Mouse (Mus musculus): ENCODE measurements around the gene Isg20l2. TPM values are rescaled to one million over a fixed set of nuclear protein-coding genes. Genes with fewer than 3 reads are reported as not detected.
A peak's percentile ranks its signal among the peaks of the same experiment; 100 is the strongest.
"Not testable (repeated sequence)": the region's sequence is repeated elsewhere in the genome, so short reads cannot be mapped to it uniquely, and the experiment has no call there.

Gene Isg20l2
- polyA plus RNA-seq (2015; fragmentation: Nextera tagmentation; extraction: Ambion mirVana) = 69.0 and 74.3 TPM in 2 replicates

DNA sequence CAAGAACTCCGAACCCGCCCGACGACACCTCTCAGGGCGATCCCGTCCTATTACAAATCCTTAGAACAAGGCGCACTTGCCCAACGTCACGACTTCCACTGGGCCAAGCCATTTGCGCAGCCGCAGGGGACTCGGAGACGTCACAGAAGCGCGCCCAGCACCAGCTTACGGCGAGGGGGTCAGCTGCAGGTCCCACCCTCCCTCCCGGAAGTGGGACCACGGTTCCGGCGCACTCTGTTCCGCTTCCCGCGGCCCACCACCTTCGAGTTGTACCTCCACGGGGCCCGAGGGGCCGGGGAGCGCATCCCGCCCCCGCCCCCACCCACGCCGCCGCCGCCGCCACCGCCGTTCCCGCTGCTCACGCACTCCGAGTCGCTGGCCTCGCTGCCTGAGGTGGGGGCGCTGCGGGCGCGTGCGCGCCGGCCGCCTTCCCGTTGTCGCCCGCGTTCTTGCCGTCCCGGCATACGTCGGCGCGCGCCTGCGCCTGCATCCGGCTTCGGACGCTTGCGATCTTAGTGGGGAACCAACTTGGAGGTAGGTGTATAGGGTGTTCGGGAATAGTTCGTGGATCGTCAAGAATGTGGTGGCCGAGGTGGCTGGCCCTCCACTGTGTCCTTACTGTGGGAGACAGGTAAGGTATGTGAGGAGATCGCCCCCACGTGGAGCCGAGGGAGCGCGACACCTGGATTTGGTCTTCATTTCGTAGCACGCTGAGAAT is at the start of gene Isg20l2, which contains the start of gene Rrnad1:
Gene Isg20l2 (plus strand): TSS at position 237 of the 718 bp plus-strand sequence.
Gene Rrnad1 (minus strand): TSS at position 640 of the 718 bp plus-strand sequence.
- H3K4me1 ChIP-seq = peaks cover 32% of the 10 kb centered on the region
- H3K4me3 ChIP-seq = peak within 1 kb of the TSS; percentile 95
- H3K27ac ChIP-seq = peak within 1 kb of the TSS; percentile 90
- peak; percentile 95 for ATAC-seq (ENCODE audit: insufficient number of reproducible peaks, insufficient read depth, low FRiP score, low TSS enrichment, low read depth)
- peak within 1 kb of the TSS; percentile 91 for H3K9ac ChIP-seq
- H3K27me3 ChIP-seq = no peaks in the 10 kb centered on the region
- peak within 1 kb of the TSS; percentile 84 for H3K4me2 ChIP-seq
- peaks cover 57% of the 10 kb centered on the region for H3K36me3 ChIP-seq
- no peaks in the 10 kb centered on the region for H3K9me3 ChIP-seq
- WGBS = under 1% methylated on average over 64 of the region's 78 CpGs

DNA sequence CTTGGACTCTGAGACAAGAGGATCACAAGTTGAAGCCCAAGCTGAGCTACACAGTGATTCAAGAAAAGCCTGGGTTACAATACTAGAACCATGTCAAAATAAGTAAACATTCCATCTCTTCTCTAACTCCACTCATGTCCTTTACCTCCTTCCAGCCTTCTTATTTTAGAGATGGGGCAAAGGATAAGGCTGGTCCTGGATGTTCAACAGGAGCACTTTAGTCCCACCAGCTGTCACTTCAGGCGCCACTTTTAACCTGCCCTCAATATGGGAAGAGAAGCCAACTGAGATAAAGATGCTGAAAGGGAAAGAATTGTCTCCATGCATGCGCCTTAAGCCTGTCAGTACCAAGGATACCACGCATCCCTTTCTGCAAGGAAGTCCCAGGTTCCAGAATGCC is 45.8 kb upstream of the Isg20l2 start:
- Histone ChIP-seq H3K9ac (peak overlapping the region; percentile 97), H3K9me3 (no peaks in the 10 kb centered on the region), H3K27ac (peak overlapping the region; percentile 90; the same call in 1 of the 2 replicates), H3K4me1 (peaks cover 22% of the 10 kb centered on the region), H3K36me3 (peaks cover 17% of the 10 kb centered on the region), H3K4me3 (peak overlapping the region; percentile 99), H3K4me2 (peak overlapping the region; percentile 93), H3K27me3 (no peaks in the 10 kb centered on the region)
- no peak for ATAC-seq (ENCODE audit: insufficient number of reproducible peaks, insufficient read depth, low FRiP score, low TSS enrichment, low read depth)
- WGBS = 3% methylated on average over 3 of the region's 3 CpGs

DNA sequence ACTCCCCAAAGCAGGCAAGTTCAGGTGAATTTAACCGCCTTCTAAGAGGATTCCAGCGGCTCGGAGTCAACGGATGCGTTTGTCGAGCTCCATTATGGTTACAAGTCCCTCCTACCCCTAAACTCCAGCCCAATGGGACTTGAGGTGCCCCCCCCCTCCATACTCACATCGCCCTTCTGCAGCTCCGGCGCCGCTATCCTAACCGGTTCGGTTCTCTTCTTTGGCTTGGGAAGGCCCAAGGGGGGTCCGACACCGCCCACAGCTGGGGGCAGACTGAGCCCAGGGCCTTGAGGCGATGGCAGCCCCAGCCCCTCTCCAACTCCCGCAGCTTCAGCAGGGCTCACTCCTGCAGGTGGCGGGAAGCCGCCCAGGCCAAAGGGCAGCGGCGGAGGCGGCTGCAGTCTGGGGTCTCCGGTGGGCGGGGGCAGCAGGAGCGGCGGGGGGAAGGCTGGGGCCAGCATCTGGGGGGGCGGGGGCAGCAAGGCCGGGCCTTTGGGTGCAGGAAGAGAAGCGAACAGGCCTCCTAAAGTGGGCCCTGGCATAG is 45.3 kb upstream of the Isg20l2 start:
- Histone ChIP-seq H3K4me2 (peak overlapping the region; percentile 93), H3K9ac (peak overlapping the region; percentile 97), H3K27me3 (no peaks in the 10 kb centered on the region), H3K4me3 (peak overlapping the region; percentile 99), H3K27ac (peak overlapping the region; percentile 90), H3K4me1 (peaks cover 22% of the 10 kb centered on the region), H3K9me3 (no peaks in the 10 kb centered on the region), H3K36me3 (peaks cover 13% of the 10 kb centered on the region)
- peak; percentile 15; the same call in 1 of the 2 replicates for ATAC-seq (ENCODE audit: insufficient number of reproducible peaks, insufficient read depth, low FRiP score, low TSS enrichment, low read depth)
- 0% methylated on average over 27 of the region's 28 CpGs for WGBS

DNA sequence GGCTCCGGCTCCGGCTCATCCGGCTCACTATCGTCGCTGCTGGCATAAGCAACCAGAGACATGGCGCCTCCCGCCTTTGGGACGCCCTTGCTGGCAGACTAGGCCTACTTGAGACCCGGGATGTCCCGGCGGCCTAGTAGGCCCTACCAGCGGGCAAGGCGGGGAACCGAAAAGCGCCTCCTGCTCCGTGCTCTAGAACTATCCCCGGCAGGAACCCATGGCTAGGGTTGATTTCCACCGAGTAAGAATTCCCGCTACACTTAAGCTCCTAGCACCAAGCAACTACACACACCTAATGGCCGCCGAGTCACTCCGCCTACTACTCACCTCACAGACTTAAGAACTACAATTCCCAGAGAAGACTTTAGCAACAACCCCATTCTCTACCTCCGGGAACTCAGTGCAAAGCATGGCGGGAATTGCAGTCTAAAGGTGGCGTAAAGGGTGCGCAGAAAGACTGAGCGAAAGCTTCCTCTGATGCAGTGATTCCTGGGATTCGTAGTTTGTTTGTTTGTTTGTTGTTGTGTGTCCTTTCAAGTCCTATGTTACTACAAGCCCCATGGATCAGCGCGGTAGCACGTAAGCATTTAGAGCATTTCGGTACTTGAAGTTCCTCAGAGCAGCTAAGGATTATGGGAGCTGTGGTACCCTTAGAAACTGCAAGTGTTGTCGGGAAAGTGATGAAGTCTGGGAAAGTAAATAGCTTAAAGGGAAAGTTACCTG is 44.7 kb upstream of the Isg20l2 start, which contains the start of gene Prcc:
Gene Prcc (minus strand): TSS at position 328 of the 723 bp plus-strand sequence.
- H3K27ac ChIP-seq = peak within 1 kb of the TSS; percentile 90
- H3K4me1 ChIP-seq = peaks cover 22% of the 10 kb centered on the region
- H3K4me2 ChIP-seq = peak within 1 kb of the TSS; percentile 93
- WGBS = under 1% methylated on average over 33 of the region's 33 CpGs
- ATAC-seq (ENCODE audit: insufficient number of reproducible peaks, insufficient read depth, low FRiP score, low TSS enrichment, low read depth) = peak; percentile 95
- H3K9me3 ChIP-seq = no peaks in the 10 kb centered on the region
- peaks cover 7% of the 10 kb centered on the region for H3K36me3 ChIP-seq
- peak within 1 kb of the TSS; percentile 99 for H3K4me3 ChIP-seq
- H3K9ac ChIP-seq = peak within 1 kb of the TSS; percentile 97
- H3K27me3 ChIP-seq = no peaks in the 10 kb centered on the region

DNA sequence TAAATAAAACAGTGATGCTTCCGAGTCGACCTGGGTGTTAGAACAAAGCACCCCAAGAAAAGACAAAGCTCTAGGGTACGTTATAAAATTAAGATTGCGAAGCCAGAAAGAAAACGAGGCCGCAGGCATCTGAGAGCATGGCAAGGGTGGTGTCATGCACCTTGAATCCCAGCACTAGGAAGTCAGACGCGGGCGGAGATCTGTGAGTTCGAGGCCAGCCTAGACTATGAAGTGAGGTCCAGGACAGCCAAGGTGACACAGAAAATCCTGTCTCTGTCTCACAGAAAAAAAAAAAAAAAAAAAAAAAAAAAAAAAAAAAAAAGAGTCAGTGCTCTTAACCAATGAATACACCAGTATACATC is 44.1 kb upstream of the Isg20l2 start:
- H3K4me3 ChIP-seq = peak overlapping the region; percentile 99

DNA sequence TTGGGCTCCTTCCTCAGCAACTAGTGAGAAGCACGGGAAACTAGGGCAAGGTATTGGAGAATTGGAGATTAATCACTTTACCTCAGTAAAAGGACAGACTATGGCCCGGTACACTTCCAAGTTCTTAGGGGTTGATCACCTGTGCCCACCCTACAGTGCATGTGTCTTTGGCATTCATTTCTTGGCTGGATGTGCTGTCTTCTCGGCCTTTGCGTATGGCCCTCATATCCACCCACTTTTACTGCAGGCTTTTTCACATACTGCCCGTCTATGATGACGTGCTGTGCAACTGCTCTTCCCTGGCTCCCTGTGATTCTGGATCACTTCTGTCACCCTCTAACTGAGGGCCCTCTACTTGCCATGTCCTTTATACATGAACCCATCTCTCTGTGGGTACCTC is 43.7 kb upstream of the Isg20l2 start:
- Histone ChIP-seq H3K4me2 (peak overlapping the region; percentile 58), H3K9ac (no peak overlapping the region), H3K4me3 (peak overlapping the region; percentile 99), H3K27ac (no peak overlapping the region), H3K36me3 (0 out of 2 replicates have a peak, but pooled peaks cover under 1% of the 10 kb centered on the region), H3K9me3 (no peaks in the 10 kb centered on the region), H3K4me1 (peaks cover 22% of the 10 kb centered on the region), H3K27me3 (no peaks in the 10 kb centered on the region)
- ATAC-seq (ENCODE audit: insufficient number of reproducible peaks, insufficient read depth, low FRiP score, low TSS enrichment, low read depth) = no peak
- 87% methylated on average over 6 of the region's 6 CpGs for WGBS

More for the DNA sequence above, 44.1 kb upstream of the Isg20l2 start:
- no peaks in the 10 kb centered on the region for H3K9me3 ChIP-seq
- peak overlapping the region; percentile 58 for H3K4me2 ChIP-seq
- no peak overlapping the region for H3K27ac ChIP-seq
- H3K36me3 ChIP-seq = 0 out of 2 replicates have a peak, but pooled peaks cover 4% of the 10 kb centered on the region
- H3K9ac ChIP-seq = peak overlapping the region; percentile 68
- ATAC-seq (ENCODE audit: insufficient number of reproducible peaks, insufficient read depth, low FRiP score, low TSS enrichment, low read depth) = no peak
- 7% methylated on average over 10 of the region's 10 CpGs for WGBS
- no peaks in the 10 kb centered on the region for H3K27me3 ChIP-seq
- H3K4me1 ChIP-seq = peaks cover 22% of the 10 kb centered on the region

DNA sequence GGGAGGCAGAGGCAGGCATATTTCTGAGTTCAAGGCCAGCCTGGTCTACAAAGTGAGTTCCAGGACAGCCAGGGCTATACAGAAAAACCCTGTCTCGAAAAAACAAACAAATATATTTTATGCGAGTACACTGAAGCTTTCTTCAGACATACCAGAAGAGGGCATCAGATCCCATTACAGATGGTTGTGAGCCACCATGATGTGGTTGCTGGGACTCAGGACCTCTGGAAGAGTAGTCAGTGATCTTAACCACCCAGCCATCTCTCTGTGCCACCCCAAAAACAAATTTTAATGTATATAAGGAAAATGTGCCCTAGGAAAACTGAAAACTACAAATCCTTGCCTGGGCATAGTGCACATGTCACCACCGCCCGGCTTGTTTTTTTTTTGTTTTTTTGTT is 42.7 kb upstream of the Isg20l2 start:
- peaks cover 22% of the 10 kb centered on the region for H3K4me1 ChIP-seq
- not testable (repeated sequence) for H3K4me2 ChIP-seq; H3K4me3 ChIP-seq; H3K27ac ChIP-seq; ATAC-seq (ENCODE audit: insufficient number of reproducible peaks, insufficient read depth, low FRiP score, low TSS enrichment, low read depth); H3K9ac ChIP-seq; H3K36me3 ChIP-seq; H3K27me3 ChIP-seq; H3K9me3 ChIP-seq
- WGBS = 79% methylated on average over 4 of the region's 4 CpGs

DNA sequence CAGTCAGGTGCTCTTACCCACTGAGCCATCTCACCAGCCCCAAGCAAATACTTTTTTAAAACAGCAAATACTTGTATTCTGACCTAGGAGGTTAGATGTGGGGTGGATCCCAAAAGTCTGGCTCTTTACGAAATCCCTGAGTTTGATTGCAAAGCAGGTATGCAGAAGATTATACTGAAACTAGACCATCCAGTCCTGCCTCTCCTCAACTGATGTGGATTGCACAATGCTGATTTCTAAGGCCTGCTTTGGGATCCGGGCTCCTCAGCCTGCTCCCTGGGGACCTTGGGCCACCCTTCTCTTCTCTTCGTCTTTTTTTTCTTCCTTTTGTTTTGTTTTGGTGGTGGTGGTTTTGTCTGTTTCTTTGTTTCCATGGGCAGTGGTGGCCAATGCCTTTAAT is 38.6 kb upstream of the Isg20l2 start:
- ATAC-seq (ENCODE audit: insufficient number of reproducible peaks, insufficient read depth, low FRiP score, low TSS enrichment, low read depth) = no peak
- Histone ChIP-seq H3K27ac (no peak overlapping the region), H3K9ac (no peak overlapping the region), H3K4me3 (no peak overlapping the region), H3K4me1 (peaks cover 2% of the 10 kb centered on the region; the same call in 1 of the 2 replicates), H3K27me3 (no peaks in the 10 kb centered on the region), H3K9me3 (no peaks in the 10 kb centered on the region), H3K4me2 (no peak overlapping the region), H3K36me3 (no peaks in the 10 kb centered on the region)
- 51% methylated on average over 3 of the region's 3 CpGs for WGBS

DNA sequence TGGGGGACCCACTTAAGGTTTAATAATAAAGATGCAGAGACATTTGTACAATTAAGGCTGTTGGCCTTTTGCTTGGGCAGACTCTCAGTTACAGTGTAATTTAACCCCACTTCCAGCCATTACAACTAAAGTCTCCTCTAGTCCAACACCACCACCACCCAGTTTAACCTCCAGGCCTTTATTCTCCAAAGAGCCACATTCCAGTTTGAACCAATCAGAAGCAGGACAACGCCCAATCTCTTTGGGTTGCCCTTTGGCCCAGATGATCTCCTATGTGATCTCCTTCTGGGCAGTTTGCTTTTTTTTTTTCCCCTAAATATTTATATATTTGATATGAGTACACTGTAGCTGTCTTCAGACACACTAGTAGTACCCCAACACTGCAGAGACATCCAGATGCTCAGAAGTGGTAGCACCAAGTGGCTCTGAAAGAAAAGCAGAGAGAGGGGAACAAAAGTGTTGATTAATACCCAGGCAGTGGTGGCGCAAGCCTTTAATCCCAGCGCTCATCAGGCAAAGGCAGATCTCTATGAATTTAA is 36.7 kb upstream of the Isg20l2 start:
- H3K4me3 ChIP-seq = no peak overlapping the region
- H3K4me1 ChIP-seq = no peaks in the 10 kb centered on the region
- 75% methylated on average over 3 of the region's 3 CpGs for WGBS
- H3K4me2 ChIP-seq = no peak overlapping the region
- H3K9ac ChIP-seq = no peak overlapping the region
- no peak overlapping the region for H3K27ac ChIP-seq
- ATAC-seq (ENCODE audit: insufficient number of reproducible peaks, insufficient read depth, low FRiP score, low TSS enrichment, low read depth) = no peak
- H3K27me3 ChIP-seq = no peaks in the 10 kb centered on the region
- no peaks in the 10 kb centered on the region for H3K36me3 ChIP-seq
- no peaks in the 10 kb centered on the region for H3K9me3 ChIP-seq

DNA sequence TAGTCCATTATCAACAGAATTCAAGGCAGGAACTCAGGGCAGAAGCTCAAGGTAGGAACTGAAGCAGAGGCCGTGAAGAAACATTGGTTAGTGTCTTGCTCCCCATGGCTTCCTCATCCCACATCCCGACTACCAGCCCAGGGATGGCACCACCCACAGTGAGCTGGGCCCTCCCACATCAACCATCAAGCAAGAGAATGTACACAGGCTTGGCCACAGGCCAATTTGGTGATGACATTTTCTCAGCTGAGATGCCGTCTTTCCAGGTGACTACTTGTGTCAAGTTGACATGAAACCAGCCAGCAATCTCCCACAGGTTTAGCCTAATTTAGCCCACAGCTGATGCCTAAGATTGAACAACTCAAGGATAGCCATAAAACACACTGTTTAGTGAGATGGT is 30.8 kb upstream of the Isg20l2 start:
- Histone ChIP-seq H3K4me2 (no peak overlapping the region), H3K9ac (no peak overlapping the region), H3K27ac (no peak overlapping the region), H3K4me3 (no peak overlapping the region), H3K4me1 (no peaks in the 10 kb centered on the region), H3K9me3 (no peaks in the 10 kb centered on the region), H3K36me3 (no peaks in the 10 kb centered on the region), H3K27me3 (no peaks in the 10 kb centered on the region)
- 74% methylated on average over 3 of the region's 3 CpGs for WGBS
- ATAC-seq (ENCODE audit: insufficient number of reproducible peaks, insufficient read depth, low FRiP score, low TSS enrichment, low read depth) = no peak

DNA sequence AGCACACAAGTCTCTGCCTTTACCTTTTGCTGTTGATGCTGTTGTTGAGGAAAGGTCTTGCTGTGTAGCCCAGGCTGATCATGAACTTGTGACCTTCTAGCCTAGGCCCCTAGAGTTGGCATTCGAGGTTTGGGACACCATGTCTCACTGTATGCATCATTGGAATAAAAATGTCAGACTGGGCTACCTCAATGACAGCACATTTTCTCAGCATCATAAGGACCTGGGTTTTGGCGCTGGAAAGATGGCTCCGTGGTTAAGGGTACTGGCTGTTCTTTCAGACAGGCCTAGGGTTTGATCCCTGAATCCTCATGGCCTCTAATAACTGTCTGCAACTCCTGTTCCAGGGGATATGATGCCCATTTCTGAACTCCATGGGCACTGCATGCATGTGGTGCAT is 30.3 kb upstream of the Isg20l2 start:
- Histone ChIP-seq H3K27me3 (no peaks in the 10 kb centered on the region), H3K36me3 (no peaks in the 10 kb centered on the region), H3K4me3 (no peak overlapping the region), H3K4me2 (no peak overlapping the region), H3K9ac (no peak overlapping the region), H3K27ac (no peak overlapping the region), H3K4me1 (no peaks in the 10 kb centered on the region), H3K9me3 (no peaks in the 10 kb centered on the region)
- WGBS = 84% methylated on average over 3 of the region's 3 CpGs
- no peak for ATAC-seq (ENCODE audit: insufficient number of reproducible peaks, insufficient read depth, low FRiP score, low TSS enrichment, low read depth)
